Mouse (Mus musculus) limb, embryonic 10.5 days (tissue): Measurements from ENCODE around the gene Garem2. TPM values are rescaled to one million over a fixed set of nuclear protein-coding genes. Genes with fewer than 3 reads are reported as not detected.

Source experiments
- DNase-seq: peaks from one replicate; pipeline ENCODE4 v3.0.0-alpha.2; 2017; ENCODE audit warnings: low spot score
- H3K27ac ChIP-seq: fragments of 300-500 bp; sonication (generic); 2 replicates; pipeline ENCODE4 v1.5.1; 2016; ENCODE audit warnings: mild to moderate bottlenecking
- H3K27me3 ChIP-seq: fragments of 300-500 bp; sonication (generic); 2 replicates; pipeline ENCODE4 v1.6.1; 2016; ENCODE audit warnings: low read depth, mild to moderate bottlenecking; ENCODE audit not compliant: poor library complexity, severe bottlenecking
- H3K36me3 ChIP-seq: fragments of 300-500 bp; sonication (generic); 2 replicates; pipeline ENCODE4 v1.6.1; 2016; ENCODE audit warnings: mild to moderate bottlenecking, moderate library complexity
- H3K4me1 ChIP-seq: fragments of 300-500 bp; sonication (generic); 2 replicates; pipeline ENCODE4 v1.6.1; 2016
- H3K4me3 ChIP-seq: fragments of 300-500 bp; sonication (generic); 2 replicates; pipeline ENCODE4 v1.5.1; 2016; ENCODE audit warnings: mild to moderate bottlenecking, moderate library complexity
- H3K9me3 ChIP-seq: fragments of 300-500 bp; sonication (generic); replicated peaks from 2 replicates; pipeline ENCODE4 v1.6.1; 2016; ENCODE audit warnings: mild to moderate bottlenecking
- WGBS: fragments of 180-500 bp; shearing (Covaris S2); methylation state at CpG from one replicate; pipeline ENCODE4 v1.1.7; 2016; 5-methylcytosine and 5-hydroxymethylcytosine counted together
- polyA plus RNA-seq: library from polyadenylated mRNA; unstranded; fragments of >200 nt; fragmentation: Nextera tagmentation; extraction: Ambion mirVana; gene quantifications from 2 replicates; pipeline ENCODE4 v1.2.1, GENCODE M21; 2016

The Garem2 gene
- polyA plus RNA-seq, 1 experiment from 2014 or later = 0.23 TPM

DNA sequence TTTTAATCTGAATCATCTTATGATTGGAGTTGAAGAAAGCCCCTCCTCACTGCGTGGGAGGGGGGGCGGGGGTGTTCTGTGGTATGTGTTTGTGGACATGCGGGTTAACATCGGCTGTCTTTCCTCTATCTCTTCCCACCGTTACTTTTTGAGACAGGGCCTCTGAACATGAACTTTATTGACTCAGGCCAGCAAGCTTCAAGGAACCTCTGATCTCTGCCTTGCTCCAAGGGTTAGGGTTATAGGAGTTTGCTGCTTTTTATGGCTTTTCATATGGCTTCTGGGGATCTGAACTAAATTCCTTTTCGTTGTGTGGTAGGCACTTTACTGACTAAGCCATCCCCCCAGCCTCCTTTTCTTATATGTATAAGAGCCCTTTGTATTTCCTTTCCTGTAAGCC, 57.4 kb downstream of the Garem2 start:
- Histone ChIP-seq H3K27ac (no peak overlapping the region), H3K9me3 (no peaks in the 10 kb centered on the region)
- no peak for DNase-seq

GRCm38 (mm10) chr5:30165234-30165946, 60.4 kb downstream of the Garem2 start:
- H3K4me3 ChIP-seq = no peak overlapping the region
- no peaks in the 10 kb centered on the region for H3K9me3 ChIP-seq
- no peak for DNase-seq
- WGBS = 93% methylated on average over 5 of the region's 5 CpGs
- peaks cover 46% of the 10 kb centered on the region for H3K36me3 ChIP-seq
- no peaks in the 10 kb centered on the region for H3K27me3 ChIP-seq
- no peaks in the 10 kb centered on the region for H3K4me1 ChIP-seq
- no peak overlapping the region for H3K27ac ChIP-seq

More for the DNA sequence above, 57.4 kb downstream of the Garem2 start:
- no peaks in the 10 kb centered on the region for H3K27me3 ChIP-seq
- H3K36me3 ChIP-seq = peaks cover 20% of the 10 kb centered on the region
- 85% methylated on average over 6 of the region's 6 CpGs for WGBS
- no peaks in the 10 kb centered on the region for H3K4me1 ChIP-seq
- H3K4me3 ChIP-seq = no peak overlapping the region

Other genes with a start within 250 kb of the Garem2 start
- not detected in 2 replicates for gene Il6, start 92.0 kb upstream of the Garem2 start, polyA plus RNA-seq
- 404 and 416 TPM in 2 replicates for gene Tyms, start 31.5 kb upstream of the Garem2 start, polyA plus RNA-seq
- gene 3110082J24Rik, start 925 bp downstream of the Garem2 start, polyA plus RNA-seq = not detected in 2 replicates
- gene Hadha, start 50.0 kb downstream of the Garem2 start, polyA plus RNA-seq = 105 and 119 TPM in 2 replicates
- 120 and 126 TPM in 2 replicates for gene Hadhb, start 50.1 kb downstream of the Garem2 start, polyA plus RNA-seq
- gene Adgrf3, start 100.6 kb downstream of the Garem2 start, polyA plus RNA-seq = not detected in 2 replicates
- gene Selenoi, start 127.4 kb downstream of the Garem2 start, polyA plus RNA-seq = 19.4 TPM in 2 replicates
- 0.28 TPM in 1 of 2 replicates, not detected in the other for gene Drc1, start 176.2 kb downstream of the Garem2 start, polyA plus RNA-seq